Mouse (Mus musculus) hindbrain, embryonic 13.5 days (tissue): ENCODE results near the gene Dnase1. TPM values are rescaled to one million over a fixed set of nuclear protein-coding genes. Genes with fewer than 3 reads are reported as not detected.
"Not testable (repeated sequence)": the region's sequence is repeated elsewhere in the genome, so short reads cannot be mapped to it uniquely, and the experiment has no call there.

Source experiments
- ATAC-seq: fragments of 200-750 bp; cut with Nextera tagmentation; 2 replicates; pipeline ENCODE4 v1.8.0; 2017; ENCODE audit warnings: moderate TSS enrichment; ENCODE audit not compliant: low FRiP score
- H3K27ac ChIP-seq: fragments of 300-500 bp; sonication (generic); 2 replicates; pipeline ENCODE4 v1.5.1; 2015; ENCODE audit warnings: inconsistent platforms, mild to moderate bottlenecking, moderate library complexity
- H3K27me3 ChIP-seq: fragments of 300-500 bp; sonication (generic); 2 replicates; pipeline ENCODE4 v1.6.1; 2015; ENCODE audit warnings: mild to moderate bottlenecking, inconsistent platforms
- H3K36me3 ChIP-seq: fragments of 300-500 bp; sonication (generic); 2 replicates; pipeline ENCODE4 v1.6.1; 2015; ENCODE audit warnings: mild to moderate bottlenecking, inconsistent platforms
- H3K4me1 ChIP-seq: fragments of 300-500 bp; sonication (generic); replicated peaks from 2 replicates; pipeline ENCODE4 v1.6.1; 2015; ENCODE audit warnings: inconsistent platforms
- H3K4me2 ChIP-seq: fragments of 300-500 bp; sonication (generic); 2 replicates; pipeline ENCODE4 v1.6.1; 2015; ENCODE audit warnings: inconsistent platforms, mild to moderate bottlenecking, moderate library complexity
- H3K4me3 ChIP-seq: fragments of 300-500 bp; sonication (generic); 2 replicates; pipeline ENCODE4 v1.5.1; 2015; ENCODE audit warnings: mild to moderate bottlenecking, inconsistent platforms
- H3K9ac ChIP-seq: fragments of 300-500 bp; sonication (generic); 2 replicates; pipeline ENCODE4 v1.6.1; 2015; ENCODE audit warnings: mild to moderate bottlenecking, inconsistent platforms
- H3K9me3 ChIP-seq: fragments of 300-500 bp; sonication (generic); 2 replicates; pipeline ENCODE4 v1.6.1; 2016; ENCODE audit warnings: inconsistent platforms
- WGBS: fragments of 180-500 bp; shearing (Covaris S2); methylation state at CpG from one replicate; pipeline ENCODE4 v1.1.7; 2015; 5-methylcytosine and 5-hydroxymethylcytosine counted together
- polyA plus RNA-seq: library from polyadenylated mRNA; unstranded; fragments of >200 nt; fragmentation: Nextera tagmentation; extraction: Ambion mirVana; gene quantifications from 2 replicates; pipeline ENCODE4 v1.2.1, GENCODE M21; 2015

Gene Dnase1
- polyA plus RNA-seq, 1 experiment from 2014 or later: 5.3 TPM

GRCm38 (mm10) chr16:4064945-4065344, 28.2 kb downstream of the Dnase1 start:
- no peak for ATAC-seq
- Histone ChIP-seq H3K27me3 (no peaks in the 10 kb centered on the region), H3K27ac (no peak overlapping the region), H3K9me3 (no peaks in the 10 kb centered on the region), H3K9ac (no peak overlapping the region), H3K4me1 (no peaks in the 10 kb centered on the region), H3K4me3 (no peak overlapping the region), H3K4me2 (no peak overlapping the region), H3K36me3 (peaks cover 83% of the 10 kb centered on the region)
- 98% methylated on average over 4 of the region's 4 CpGs for WGBS

DNA sequence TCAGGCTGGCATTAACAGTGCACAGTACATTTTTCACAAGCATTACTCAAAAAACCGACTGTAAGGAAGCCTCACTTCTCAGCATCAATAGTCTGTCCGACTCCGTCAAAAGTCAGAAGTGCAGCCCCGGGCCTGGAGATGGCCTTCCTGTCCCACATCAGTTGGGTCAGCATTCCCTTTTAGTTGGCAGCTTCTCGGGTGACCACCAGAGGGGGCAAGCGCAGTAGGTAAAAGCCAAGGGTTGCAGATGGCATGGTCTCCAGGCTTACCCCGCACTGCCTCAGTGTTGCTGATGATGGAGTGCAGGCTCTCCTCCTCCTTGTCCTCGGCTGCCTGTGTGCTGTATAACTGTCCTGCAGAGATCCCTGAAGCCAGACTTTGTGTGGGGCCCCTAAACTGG, 31.8 kb downstream of the Dnase1 start:
- Histone ChIP-seq H3K9ac (no peak overlapping the region), H3K27me3 (no peaks in the 10 kb centered on the region), H3K36me3 (peaks cover 48% of the 10 kb centered on the region), H3K27ac (no peak overlapping the region), H3K4me1 (no peaks in the 10 kb centered on the region), H3K9me3 (no peaks in the 10 kb centered on the region), H3K4me3 (no peak overlapping the region), H3K4me2 (no peak overlapping the region)
- 56% methylated on average over 8 of the region's 8 CpGs for WGBS
- no peak for ATAC-seq

- Histone ChIP-seq H3K27me3 (no peaks in the 10 kb centered on the region), H3K4me1 (peaks cover 18% of the 10 kb centered on the region), H3K9me3 (no peaks in the 10 kb centered on the region), H3K9ac (no peak overlapping the region), H3K4me2 (no peak overlapping the region), H3K36me3 (no peaks in the 10 kb centered on the region), H3K4me3 (no peak overlapping the region), H3K27ac (no peak overlapping the region)
- 85% methylated on average over 6 of the region's 6 CpGs for whole genome bisulfite sequencing
- ATAC-seq: no peak
Observed at GRCm38 (mm10) chr16:4074297-4074696, 37.6 kb downstream of the Dnase1 start.

DNA sequence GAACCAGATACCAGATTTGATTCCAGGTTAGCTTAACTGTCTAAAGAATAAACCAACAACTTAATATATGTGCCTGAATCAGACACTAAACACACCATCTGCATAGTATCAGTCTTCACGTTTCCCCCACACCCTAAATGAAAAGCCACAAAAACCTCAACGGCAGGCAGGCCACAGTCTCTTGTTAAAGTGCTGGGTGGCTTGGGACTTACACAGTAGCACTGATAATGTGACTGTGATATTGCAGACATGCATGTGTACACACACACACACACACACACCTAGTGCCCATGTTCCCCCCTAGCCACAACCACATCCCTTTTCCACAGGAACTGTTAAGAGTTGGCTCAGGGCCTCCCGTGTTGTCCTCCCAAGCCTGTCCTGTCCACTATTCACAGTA, 38.1 kb downstream of the Dnase1 start:
- Histone ChIP-seq H3K4me1 (peaks cover 18% of the 10 kb centered on the region), H3K27ac (no peak overlapping the region), H3K9ac (no peak overlapping the region), H3K9me3 (no peaks in the 10 kb centered on the region), H3K4me2 (no peak overlapping the region), H3K36me3 (no peaks in the 10 kb centered on the region), H3K27me3 (no peaks in the 10 kb centered on the region), H3K4me3 (no peak overlapping the region)
- WGBS: 81% methylated on average over 3 of the region's 3 CpGs
- ATAC-seq: no peak

DNA sequence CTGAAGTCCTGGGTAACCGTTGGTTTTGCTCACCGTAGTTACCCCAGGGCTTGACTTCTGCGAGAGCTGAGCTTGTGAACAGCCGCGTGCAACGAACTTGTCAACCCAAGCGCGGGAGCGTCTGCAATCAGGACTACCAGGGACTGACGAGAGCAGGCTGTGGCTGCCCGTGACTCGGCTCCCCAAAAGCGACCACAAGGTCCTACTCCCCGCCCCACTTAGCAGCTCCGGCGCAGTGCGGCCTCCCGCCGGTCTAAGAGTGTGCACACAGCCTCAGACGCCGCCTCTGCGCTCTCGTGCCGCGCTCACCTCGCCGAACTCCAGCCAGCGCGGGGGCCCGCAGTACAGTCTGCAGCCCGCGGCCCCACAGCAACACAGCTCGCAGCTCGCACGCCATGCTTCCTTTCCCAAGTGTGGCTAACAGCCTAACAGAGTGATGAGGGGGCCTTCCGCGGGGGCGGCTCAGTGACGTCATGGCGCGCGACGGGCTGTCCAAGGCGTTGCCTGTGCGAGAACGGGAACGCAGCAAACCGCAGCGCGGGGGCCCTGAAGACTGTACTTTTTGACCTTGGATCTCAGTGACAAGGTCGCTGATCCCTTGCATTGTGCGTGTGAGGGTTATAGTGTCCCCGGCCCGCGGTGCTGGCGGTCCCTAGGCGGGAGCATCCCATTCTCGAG, 40.8 kb downstream of the Dnase1 start, which contains the start of gene Trap1:
Trap1 (minus strand) TSS at position 444 of the 678 bp plus-strand sequence.
- peak within 1 kb of the TSS; percentile 89 for H3K27ac ChIP-seq
- peak within 1 kb of the TSS; percentile 73 for H3K4me2 ChIP-seq
- peaks cover 18% of the 10 kb centered on the region for H3K4me1 ChIP-seq
- H3K27me3 ChIP-seq: no peaks in the 10 kb centered on the region
- peak; percentile 97 for ATAC-seq
- H3K36me3 ChIP-seq: peaks cover 10% of the 10 kb centered on the region
- no peaks in the 10 kb centered on the region for H3K9me3 ChIP-seq
- H3K9ac ChIP-seq: peak within 1 kb of the TSS; percentile 86
- peak within 1 kb of the TSS; percentile 71 for H3K4me3 ChIP-seq
- WGBS: under 1% methylated on average over 58 of the region's 58 CpGs

GRCm38 (mm10) chr16:4078302-4078701, 41.6 kb downstream of the Dnase1 start:
- not testable (repeated sequence) for H3K9me3 ChIP-seq, ATAC-seq, H3K9ac ChIP-seq, H3K27ac ChIP-seq, H3K27me3 ChIP-seq
- H3K4me3 ChIP-seq: peak overlapping the region; percentile 71
- WGBS: 81% methylated on average over 10 of the region's 10 CpGs
- H3K4me1 ChIP-seq: peaks cover 18% of the 10 kb centered on the region
- H3K36me3 ChIP-seq: peaks cover 13% of the 10 kb centered on the region
- H3K4me2 ChIP-seq: peak overlapping the region; percentile 73

GRCm38 (mm10) chr16:4079656-4080055, 42.9 kb downstream of the Dnase1 start:
- Histone ChIP-seq H3K4me3 (no peak overlapping the region), H3K4me1 (peaks cover 18% of the 10 kb centered on the region), H3K9ac (no peak overlapping the region), H3K36me3 (peaks cover 21% of the 10 kb centered on the region), H3K4me2 (no peak overlapping the region), H3K27ac (no peak overlapping the region), H3K9me3 (no peaks in the 10 kb centered on the region), H3K27me3 (no peaks in the 10 kb centered on the region)
- no peak for ATAC-seq
- WGBS: 71% methylated on average over 1 of the region's 1 CpGs

DNA sequence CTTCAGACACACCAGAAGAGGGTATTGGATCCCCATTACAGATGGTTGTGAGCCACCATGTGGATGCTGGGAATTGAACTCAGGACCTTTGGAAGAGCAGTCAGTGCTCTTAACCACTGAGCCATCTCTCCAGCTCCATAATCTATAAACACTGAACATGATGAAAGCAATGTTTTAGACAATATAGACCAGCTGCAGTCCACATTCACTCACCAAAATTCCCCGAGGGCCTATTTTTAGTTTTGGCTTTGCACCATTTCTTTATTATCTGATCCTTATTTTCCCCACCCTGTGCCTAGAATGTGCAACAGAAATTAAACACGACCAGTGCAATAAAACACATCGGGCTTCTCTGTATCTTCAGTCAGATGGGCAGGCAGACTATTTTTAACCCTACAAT, 43.7 kb downstream of the Dnase1 start:
- not testable (repeated sequence) for H3K4me2 ChIP-seq, H3K4me3 ChIP-seq, ATAC-seq, H3K27me3 ChIP-seq, H3K9ac ChIP-seq, H3K9me3 ChIP-seq, H3K27ac ChIP-seq
- peaks cover 29% of the 10 kb centered on the region for H3K36me3 ChIP-seq
- H3K4me1 ChIP-seq: peaks cover 16% of the 10 kb centered on the region
- WGBS: 88% methylated on average over 3 of the region's 3 CpGs

DNA sequence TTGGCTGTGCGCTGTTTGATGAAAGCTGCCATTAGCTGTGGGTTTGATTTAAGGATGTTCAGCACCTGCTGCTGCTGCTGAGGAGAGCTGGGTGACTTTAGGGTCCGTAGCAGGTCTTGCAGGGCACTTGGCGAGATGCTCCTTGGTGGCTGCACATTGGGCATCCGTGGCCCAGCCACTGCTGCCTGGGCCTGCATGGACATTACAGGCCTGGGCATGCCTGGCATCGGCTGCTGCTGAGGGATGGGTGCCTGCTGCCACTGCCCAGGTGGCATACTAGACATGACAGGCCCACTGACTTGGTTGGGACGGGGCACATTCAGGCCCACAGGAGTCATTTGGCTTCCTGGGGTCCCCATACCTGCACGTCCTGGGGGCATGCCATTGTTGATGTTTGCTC, 48.3 kb downstream of the Dnase1 start:
- H3K27me3 ChIP-seq: no peaks in the 10 kb centered on the region
- no peak overlapping the region for H3K4me2 ChIP-seq
- H3K9ac ChIP-seq: no peak overlapping the region
- ATAC-seq: no peak
- 99% methylated on average over 7 of the region's 7 CpGs for WGBS
- H3K36me3 ChIP-seq: peaks cover 72% of the 10 kb centered on the region
- H3K9me3 ChIP-seq: no peaks in the 10 kb centered on the region
- H3K27ac ChIP-seq: no peak overlapping the region
- no peak overlapping the region for H3K4me3 ChIP-seq
- no peaks in the 10 kb centered on the region for H3K4me1 ChIP-seq

DNA sequence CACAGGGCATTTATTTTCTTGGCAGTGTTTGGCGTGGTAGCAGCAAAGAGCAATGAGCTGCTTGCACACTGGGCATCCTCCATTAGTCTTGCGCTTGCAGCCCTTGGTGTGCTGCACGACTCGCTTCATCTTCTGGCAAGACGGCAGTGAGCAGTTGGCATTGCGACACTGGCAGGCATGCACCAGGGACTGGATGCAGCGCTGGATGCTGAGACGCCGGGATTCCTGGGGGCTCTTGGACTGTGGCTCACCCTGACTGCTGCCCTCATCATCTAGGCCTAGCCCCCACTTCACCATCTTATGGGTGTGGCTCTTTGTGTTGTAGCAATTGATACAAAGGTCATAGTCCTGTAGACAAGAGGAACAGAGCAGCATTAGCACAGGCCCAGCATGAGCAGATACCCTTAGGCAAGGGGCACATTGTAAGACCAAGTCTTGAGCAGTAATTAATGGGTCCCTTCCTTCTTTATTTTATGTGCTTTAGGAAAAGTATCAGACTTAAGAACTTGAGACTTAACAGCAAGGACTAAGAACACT, 49.2 kb downstream of the Dnase1 start:
- Histone ChIP-seq H3K4me3 (no peak overlapping the region), H3K27ac (no peak overlapping the region), H3K36me3 (peaks cover 80% of the 10 kb centered on the region), H3K9ac (no peak overlapping the region), H3K4me1 (no peaks in the 10 kb centered on the region), H3K9me3 (no peaks in the 10 kb centered on the region), H3K4me2 (no peak overlapping the region), H3K27me3 (no peaks in the 10 kb centered on the region)
- no peak for ATAC-seq
- WGBS: over 99% methylated on average over 9 of the region's 9 CpGs

- Histone ChIP-seq H3K4me2 (no peak overlapping the region), H3K9ac (no peak overlapping the region), H3K36me3 (peaks cover 86% of the 10 kb centered on the region), H3K27me3 (no peaks in the 10 kb centered on the region), H3K9me3 (no peaks in the 10 kb centered on the region), H3K27ac (no peak overlapping the region), H3K4me1 (no peaks in the 10 kb centered on the region), H3K4me3 (no peak overlapping the region)
- WGBS: 98% methylated on average over 8 of the region's 8 CpGs
- no peak for ATAC-seq
Observed at GRCm38 (mm10) chr16:4087214-4087913, 50.6 kb downstream of the Dnase1 start.
